Mouse (Mus musculus): ENCODE data around the gene Gm21985. TPM values are rescaled to one million over a fixed set of nuclear protein-coding genes. Genes with fewer than 3 reads are reported as not detected.
A peak's percentile ranks its signal among the peaks of the same experiment; 100 is the strongest.
"Not testable (repeated sequence)": the region's sequence is repeated elsewhere in the genome, so short reads cannot be mapped to it uniquely, and the experiment has no call there.

Gm21985 gene
- total RNA-seq, 2 experiments from 2014 or later = 1.8 to 3.2 TPM

DNA sequence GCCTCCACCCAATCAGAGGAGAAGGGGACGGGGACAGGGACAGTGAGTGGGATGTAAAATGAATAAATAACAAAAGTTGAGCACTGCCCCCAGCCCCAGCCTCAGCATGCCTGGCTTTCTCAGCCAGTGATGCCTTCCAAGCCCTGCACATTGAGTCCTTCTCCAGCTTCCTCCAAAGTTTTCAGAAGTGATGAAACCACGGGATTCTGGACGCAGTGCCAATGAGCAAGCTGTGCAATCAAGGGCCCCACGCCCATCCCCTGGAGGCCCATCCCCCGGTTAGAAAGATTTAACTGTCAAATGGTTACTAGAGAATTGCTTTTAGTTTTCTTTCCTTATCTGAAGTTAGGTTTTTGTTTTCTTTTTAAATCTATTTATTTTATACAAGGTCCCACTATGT, 103.8 kb downstream of the Gm21985 start:
- intact Hi-C loops (cut with DNase I) = loop anchor here (5.0 kb wide), 1 partner anchor 103 kb away; the partner anchor contains the start of genes Gm21985 and Slc12a6
- no peak for DNase-seq (ENCODE audit: low spot score in 2 of 2)

DNA sequence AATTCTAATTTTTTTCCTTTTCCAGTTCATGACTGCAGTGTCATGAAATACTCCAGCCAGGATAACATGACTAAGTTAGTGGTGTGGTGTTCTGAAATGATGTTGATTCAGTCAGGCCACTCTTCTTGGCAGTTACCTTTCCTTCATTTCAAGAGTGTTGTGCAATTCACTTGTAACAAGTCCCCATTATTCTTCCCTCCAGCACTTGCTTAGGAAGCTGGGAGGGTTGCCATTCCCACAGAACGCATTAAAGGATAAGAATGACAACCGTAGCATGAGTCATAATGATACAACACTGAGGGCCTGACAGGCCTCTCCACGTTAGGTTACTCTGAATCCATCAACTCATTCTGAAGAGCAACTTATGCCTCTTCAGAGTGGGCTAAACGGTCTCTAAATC, 107.0 kb downstream of the Gm21985 start:
- no peak for DNase-seq (ENCODE audit: low spot score in 2 of 2)

DNA sequence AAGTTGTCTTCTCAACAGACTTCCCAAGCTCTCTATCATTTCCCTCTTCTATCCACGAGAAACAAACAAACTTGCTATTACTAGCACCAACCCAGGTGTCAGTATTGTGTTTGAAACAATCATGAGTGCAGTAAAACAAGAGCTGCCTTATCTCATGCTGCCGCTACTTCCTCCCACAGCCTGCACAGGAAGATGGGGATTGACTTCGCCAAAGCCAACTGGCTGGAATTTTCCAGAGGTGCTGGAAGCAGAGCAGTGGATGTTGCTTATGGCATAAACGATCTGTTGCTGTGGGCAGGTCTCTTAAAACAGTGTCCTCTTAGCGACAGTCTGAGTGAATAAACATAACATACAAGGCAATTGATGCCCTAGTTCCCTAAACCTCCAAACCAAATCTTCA, 108.5 kb downstream of the Gm21985 start:
- intact Hi-C loops (cut with DNase I) = no loop called here
- DNase-seq (ENCODE audit: low spot score in 2 of 2) = no peak

More for the DNA sequence above, 107.0 kb downstream of the Gm21985 start:
- intact Hi-C loops (cut with DNase I) = no loop called here

DNA sequence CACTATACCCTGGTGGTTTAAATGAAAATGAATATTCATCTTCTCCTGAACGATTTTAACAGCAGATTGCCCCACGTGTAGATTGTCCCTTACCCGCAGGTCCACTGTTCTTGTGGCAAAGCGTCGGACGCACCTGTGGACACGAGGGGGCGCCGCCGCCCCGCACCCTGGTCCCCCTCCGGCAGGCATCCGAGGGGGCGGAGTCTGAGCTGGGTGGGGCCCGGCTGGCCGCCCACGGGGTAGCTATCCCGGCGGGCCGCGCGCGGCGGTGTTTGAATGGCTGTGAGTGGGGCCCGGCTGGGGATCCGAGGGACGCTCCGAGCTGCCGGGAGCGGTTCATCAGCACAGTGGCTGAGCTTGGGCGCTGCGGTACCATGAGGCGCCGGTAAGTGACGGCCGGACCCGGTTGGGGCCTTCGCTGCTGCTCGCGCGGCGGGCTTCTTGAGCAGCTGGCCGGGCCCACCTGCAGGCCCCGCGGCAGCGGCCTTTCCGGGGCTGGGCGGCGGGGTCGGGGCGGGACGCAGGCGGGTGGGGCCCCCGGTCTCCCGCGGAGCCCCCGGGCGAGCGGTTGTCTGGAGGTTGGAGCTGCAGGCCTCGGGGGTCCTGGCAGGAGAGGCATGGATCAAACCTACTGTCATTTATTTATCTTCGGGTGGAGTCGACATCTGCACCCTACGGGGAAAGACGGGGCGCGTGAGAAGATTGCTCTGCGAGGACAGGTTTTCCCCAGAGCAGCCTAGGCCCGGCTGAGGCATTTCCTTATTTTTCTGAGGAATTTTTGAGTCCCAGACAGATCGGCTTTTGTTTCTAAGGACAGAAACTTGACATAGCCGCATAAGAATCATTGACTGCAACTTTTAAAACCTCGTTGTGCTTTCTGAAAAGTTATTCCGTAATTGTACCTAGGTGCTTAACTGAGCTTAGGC, 113.1 kb downstream of the Gm21985 start, which contains the start of gene Katnbl1:
TSS of gene Katnbl1 (plus strand) at position 239 of the 926 bp plus-strand sequence.
- intact Hi-C loops (cut with DNase I) = loop anchor here (1.0 kb wide), 2 partner anchors 70 to 102 kb away; no protein-coding TSS in a partner anchor
- peak; percentile 91 for DNase-seq (ENCODE audit: low spot score in 2 of 2)

DNA sequence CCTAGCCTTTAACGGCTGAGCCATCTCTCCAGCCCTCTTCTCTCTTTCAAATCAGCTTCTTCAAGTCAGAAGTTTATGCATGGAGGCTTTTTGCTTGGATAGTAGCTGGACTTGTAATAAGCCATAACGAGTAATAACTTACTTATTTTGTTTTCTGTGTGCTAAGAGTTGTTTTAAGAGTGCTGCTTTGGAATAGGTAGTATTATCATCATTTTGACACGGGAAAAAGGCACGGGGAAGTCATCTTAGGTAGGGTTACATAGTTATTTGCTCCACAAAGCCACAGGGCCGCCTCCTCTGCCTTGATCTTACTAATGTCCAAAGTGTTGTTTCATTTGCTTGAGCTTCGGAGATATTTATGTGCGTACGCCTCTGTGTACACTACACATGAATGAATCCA, 114.0 kb downstream of the Gm21985 start:
- DNase-seq (ENCODE audit: low spot score in 2 of 2) = no peak
- intact Hi-C loops (cut with DNase I) = no loop called here

DNA sequence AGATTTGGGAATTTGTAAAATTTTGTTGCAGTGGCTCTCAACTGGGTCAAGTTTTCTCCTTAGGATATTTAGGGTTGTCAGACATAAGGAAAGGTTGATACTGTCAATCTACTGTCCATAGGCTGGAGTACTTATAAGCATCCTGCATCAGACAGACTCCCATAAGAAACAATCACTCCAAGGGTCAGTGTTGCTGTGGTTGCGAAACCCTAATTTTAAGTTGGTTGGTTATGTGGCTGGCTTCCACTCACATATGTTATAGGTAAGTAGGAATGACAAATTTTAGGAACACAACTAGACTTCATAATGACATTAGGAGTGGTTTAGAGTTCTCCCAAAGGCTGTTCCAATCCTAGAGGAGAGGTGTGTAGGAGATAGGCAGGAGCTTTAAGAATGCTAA, 115.1 kb downstream of the Gm21985 start:
- no peak for DNase-seq (ENCODE audit: low spot score in 2 of 2)
- intact Hi-C loops (cut with DNase I) = no loop called here

DNA sequence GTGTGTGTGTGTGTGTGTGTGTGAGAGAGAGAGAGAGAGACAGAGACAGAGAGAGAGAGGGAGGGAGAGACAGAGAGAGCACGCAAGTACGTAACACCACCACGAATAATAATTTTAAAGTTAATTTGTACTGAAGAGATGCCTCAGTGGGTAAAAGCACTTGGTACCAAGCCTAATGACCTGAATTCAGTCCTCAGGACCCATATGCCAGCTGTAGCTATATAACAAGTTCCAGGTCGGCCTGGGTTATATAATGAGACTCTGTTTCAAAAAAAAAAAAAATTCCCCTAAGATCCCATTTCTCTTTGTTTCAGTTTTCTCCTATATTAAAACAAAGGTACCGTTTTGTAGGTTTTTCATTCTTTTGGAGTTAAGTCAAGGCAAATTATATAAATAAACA, 124.7 kb downstream of the Gm21985 start:
- no peak for DNase-seq (ENCODE audit: low spot score in 2 of 2)
- intact Hi-C loops (cut with DNase I) = no loop called here

DNA sequence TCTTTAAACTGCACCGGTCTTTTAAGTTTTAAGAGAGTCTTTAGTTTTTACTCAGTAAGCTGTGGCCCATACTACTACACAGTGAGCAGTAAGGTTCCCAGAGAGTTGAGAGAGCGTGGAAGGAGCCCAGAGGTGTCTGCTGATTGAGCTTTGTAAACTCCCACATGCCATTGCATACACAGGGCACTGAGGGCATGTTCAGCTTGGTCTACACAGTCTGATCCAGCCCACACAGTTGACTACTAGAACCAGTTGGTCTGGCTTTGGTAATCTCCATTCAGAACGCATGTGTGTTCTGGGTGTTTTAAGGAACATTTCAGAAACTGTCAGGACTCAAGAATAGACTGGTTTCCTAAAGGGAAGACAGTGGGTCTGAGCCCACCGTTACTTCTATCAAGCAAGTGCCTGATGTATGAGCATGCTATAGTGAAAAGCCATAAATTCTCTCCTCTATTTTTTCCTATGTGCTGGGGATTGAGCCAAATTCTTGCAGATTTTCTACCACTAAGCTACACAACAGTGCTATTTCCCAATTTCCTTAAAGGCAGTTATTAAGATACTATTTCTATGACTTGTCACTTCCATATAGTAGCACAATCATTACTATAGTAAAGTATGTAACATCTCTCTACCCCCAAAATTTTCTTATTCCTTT, 125.4 kb downstream of the Gm21985 start:
- no peak for DNase-seq (ENCODE audit: low spot score in 2 of 2)
- intact Hi-C loops (cut with DNase I) = no loop called here

DNA sequence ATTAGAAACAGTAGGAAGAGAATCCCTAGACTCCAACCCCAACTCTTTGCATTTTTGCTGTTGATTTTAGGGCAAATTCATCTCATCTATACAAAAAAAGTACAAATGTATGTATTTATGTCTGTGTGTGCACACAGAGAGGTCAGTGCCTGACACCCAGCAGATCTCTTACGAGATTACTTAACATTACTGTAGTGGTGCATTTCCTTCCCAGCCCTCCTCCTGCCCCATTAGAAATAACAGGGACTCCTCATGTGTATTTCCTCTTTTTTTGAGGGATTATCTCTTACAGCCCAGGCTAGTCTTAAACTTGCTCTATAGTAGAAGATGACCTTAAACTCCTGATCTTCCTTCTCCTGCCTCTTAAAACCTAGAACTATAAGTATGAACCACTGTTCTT, 126.6 kb downstream of the Gm21985 start:
- intact Hi-C loops (cut with DNase I) = no loop called here
- DNase-seq (ENCODE audit: low spot score in 2 of 2) = no peak

DNA sequence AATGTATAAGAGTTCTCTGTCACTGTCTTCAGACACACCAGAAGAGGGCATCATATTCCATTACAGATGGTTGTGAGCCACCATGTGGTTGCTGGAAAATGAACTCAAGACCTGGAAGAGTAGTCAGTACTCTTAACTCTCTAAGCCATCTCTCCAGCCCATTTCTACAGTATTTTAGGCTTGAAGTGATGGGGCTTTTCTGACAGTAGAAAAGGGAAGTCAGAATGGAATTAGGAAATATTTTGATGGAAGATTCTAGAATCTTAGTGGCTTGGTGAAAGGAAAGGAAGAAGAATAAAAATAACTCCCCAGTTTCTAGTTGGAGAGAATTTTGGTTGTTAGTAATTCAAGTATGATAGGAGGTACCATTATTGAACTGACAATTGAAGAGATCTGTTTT, 127.8 kb downstream of the Gm21985 start:
- no peak for DNase-seq (ENCODE audit: low spot score in 2 of 2)
- intact Hi-C loops (cut with DNase I) = no loop called here

DNA sequence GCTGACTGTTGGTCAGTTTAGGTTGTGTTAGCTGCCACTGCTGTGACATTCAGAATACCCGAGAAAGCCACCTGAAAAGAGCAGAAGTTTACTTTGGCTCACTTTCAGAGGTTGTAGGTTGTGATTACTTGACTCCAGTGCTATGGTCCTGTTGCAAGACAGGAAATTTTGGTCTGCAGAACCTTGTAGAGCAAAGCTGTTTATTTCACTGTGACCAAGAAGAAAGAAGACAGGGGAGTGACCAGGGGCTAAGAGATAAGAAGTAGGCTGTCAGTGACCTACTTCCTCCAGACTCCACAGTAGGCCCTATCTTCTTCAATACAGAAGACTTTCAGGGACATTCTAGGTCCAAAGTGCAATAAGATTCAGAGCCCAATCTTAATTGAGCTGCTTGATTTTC, 130.5 kb downstream of the Gm21985 start:
- no peak for DNase-seq (ENCODE audit: low spot score in 2 of 2)
- intact Hi-C loops (cut with DNase I) = no loop called here

DNA sequence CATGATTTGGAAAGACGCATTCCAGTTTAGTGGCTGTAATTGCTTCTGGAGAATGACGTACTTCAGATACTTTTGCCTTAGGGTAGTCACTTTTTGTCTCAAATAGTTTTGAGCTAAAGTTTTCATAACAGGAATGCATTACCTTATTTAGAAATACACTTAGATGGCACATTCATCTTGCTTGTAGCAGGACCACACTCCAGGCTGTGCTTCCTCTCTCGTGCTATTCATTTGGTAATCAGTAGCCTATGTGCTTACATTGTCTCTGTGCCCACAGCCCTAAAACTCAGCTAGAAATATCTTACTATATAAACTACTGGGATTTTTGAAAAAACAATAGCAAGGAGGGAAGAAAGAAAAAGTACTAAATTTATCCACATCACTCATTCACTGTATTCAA, 140.9 kb downstream of the Gm21985 start:
- intact Hi-C loops (cut with DNase I) = no loop called here

DNA sequence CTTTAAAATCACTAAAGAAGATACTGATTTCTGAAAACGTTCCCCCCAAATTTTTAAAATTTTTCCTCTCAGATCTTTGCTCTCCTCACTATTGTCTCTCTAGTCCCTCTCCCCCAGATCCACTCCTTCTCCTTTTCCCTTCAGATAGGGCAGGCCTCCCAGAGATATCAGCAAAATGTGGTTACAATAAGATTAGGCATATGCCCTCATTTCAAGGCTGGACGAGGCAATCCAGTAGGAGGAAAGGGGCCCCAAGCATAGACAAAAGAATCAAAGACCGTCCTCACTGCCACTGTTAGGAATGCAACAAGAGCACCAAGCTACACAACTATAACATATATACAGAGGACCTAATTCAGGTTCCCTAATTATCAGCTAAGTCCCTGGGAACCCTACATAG, 159.2 kb downstream of the Gm21985 start:
- no peak for DNase-seq (ENCODE audit: low spot score in 2 of 2)
- intact Hi-C loops (cut with DNase I) = no loop called here

More for the DNA sequence above, 140.9 kb downstream of the Gm21985 start:
- no peak for DNase-seq (ENCODE audit: low spot score in 2 of 2)

DNA sequence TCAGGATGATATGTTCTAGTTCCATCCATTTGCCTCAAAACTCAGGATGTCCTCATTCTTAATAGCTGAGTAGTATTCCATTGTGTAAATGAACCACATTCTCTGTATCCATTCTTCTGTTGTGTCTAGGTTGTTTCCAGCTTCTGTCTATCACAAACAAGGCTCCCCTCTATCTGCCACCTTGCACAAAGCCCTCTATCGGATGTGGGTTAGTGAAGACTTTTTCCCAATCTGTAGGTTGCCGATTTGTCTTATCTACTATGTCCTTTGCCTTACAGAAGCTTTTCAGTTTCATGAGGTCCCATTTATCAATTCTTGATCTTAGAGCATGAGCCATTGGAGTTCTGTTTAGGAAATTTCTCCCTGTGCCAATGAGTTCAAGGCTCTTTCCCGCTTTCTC, 162.4 kb downstream of the Gm21985 start:
- intact Hi-C loops (cut with DNase I); DNase-seq (ENCODE audit: low spot score in 2 of 2): not testable (repeated sequence)

DNA sequence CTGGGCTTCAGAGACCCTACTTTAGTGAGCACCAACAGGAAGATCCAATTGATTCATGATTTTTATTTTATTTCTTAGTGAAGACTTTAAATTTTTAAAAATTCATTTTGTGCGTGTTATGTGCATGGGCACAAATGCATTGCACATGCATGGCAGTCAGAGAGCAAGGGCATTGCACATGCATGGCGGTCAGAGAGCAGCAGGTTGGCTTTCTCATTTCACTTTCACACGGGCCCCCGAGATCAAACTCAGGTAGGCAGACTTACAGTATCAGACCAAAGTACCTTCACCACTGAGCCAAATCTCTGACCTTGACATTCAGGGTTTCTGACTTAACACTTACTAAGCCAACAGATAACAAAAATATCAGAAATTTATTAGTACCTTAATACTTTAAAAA, 163.6 kb downstream of the Gm21985 start:
- intact Hi-C loops (cut with DNase I) = no loop called here
- no peak for DNase-seq (ENCODE audit: low spot score in 2 of 2)

DNA sequence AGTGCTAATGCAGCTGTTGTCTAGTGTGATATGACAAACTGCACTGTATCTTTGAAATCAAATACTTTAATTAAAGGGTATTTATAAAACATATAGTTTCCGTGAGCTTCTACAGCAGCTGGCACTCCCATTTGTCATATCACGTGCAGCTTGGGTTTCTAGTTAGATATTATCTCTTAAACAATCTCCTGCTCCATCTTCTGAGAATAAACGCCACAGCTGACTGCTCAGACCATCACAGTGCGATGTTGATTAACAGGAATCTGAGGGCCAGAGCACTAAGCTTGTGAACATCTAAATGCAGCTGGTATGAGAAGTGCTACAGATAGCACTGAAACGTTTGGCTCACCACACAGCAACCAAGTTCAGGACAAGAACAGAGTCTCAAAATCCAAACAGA, 164.3 kb downstream of the Gm21985 start:
- intact Hi-C loops (cut with DNase I) = no loop called here
- DNase-seq (ENCODE audit: low spot score in 2 of 2) = no peak

DNA sequence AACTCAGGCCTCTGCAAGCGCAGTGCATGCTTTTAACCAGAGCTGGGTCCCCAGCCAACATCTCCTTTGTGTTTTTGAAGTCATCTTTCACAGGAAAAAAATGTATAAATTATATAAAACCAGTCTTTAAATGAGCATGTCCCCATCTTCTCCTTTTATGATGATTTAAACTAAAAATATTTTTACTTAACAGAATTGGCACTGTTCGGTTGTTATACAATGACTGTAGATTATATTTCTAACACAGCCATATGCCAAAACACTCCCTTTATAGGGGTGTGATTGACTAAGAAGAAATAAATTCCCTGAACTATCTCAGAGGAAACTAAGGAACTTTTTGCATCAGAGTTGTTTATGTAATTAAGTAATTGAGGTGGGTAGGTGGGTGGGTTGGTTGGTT, 166.4 kb downstream of the Gm21985 start:
- intact Hi-C loops (cut with DNase I) = no loop called here
- peak in 1 of 2 experiments; percentile 12 for DNase-seq (ENCODE audit: low spot score in 2 of 2)

DNA sequence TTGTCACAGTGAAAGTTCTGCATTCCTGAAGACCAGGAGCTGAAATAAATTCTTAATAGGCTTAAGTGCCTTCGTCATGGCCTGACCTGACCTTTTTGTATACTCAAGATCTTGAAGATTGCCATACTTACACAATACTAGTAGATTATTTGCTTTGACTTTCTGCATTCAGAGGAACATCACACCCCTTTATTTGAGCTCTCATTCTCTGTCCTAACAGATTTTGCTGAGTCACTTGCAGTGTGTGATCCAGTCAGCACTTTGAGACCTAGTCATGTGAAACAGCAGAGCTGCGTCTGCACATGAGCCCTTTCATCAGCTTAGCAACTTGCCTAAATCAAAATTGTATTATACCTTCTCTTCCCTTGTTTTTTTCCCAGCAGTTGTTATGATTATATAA, 167.2 kb downstream of the Gm21985 start:
- intact Hi-C loops (cut with DNase I) = no loop called here
- DNase-seq (ENCODE audit: low spot score in 2 of 2) = no peak

DNA sequence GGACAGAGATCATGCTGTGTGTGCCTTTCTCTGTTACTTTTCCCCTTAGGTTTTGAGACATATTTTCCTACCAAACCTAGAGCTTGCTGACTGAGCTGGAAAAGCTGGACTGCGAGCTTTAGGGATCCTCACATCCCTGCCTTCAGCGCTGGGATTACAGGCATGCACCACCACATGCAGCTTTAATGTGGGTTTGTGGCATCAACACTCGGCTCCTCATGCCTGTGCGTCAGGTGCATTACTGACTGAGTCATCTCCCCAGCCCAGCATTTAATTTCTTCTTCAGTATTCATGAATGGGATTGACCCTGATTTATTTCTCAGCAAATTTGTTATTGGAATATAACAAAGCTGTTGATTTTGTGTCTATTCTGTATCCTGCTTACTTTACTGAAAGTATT, 170.2 kb downstream of the Gm21985 start:
- no peak for DNase-seq (ENCODE audit: low spot score in 2 of 2)
- intact Hi-C loops (cut with DNase I) = no loop called here

DNA sequence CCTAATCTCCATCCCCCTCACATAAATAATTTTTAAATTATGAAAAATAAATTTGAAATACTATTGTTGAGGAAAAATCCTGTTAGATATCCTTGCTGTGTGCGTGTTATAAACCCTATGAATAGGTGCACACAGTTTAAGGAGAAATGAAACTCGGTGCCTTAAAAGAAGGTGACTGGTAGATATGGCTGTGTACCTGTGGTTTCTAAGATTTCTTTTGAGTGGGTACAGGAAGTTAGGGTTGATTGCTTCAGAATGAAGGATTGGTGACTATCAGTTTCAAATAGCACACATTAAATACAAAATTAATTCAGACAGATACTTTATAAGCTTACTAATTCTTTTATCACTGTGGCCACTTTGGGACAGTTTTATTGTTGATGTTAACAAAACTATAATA, 171.5 kb downstream of the Gm21985 start:
- DNase-seq (ENCODE audit: low spot score in 2 of 2) = no peak
- intact Hi-C loops (cut with DNase I) = no loop called here

DNA sequence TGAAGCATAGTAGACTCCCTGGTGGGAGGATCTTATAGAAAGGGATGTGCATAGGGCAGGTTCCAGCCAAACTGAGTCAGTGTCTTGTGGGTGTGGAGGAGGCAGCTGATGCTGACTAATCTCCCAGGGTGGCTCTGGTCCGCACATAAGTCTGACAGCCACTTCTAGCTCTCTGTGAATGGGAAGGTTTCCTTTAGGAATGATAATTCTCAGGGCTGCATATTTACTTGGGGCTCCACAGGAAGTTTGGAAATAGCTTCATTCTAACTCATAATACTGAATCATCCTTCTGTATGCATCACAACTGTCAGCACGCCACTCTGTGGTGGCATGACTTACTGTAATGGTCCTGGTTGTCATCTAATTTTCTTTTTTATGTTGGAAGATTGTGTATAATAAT, 177.4 kb downstream of the Gm21985 start:
- peak in 1 of 2 experiments; percentile 26 for DNase-seq (ENCODE audit: low spot score in 2 of 2)
- intact Hi-C loops (cut with DNase I) = no loop called here

All from left cerebral cortex, postnatal 14 days (tissue).